Mouse (Mus musculus) midbrain, embryonic 11.5 days (tissue): Measurements from ENCODE around the gene Alkbh1. TPM values are rescaled to one million over a fixed set of nuclear protein-coding genes. Genes with fewer than 3 reads are reported as not detected.

Experiments
- ATAC-seq: fragments of 200-750 bp; cut with Nextera tagmentation; 2 replicates; pipeline ENCODE4 v1.8.0; 2017; ENCODE audit warnings: moderate TSS enrichment, moderate library complexity; ENCODE audit not compliant: low FRiP score
- DNase-seq: peaks from one replicate; pipeline ENCODE4 v3.0.0; 2015; ENCODE audit warnings: low spot score; ENCODE audit errors: missing footprints
- H3K27ac ChIP-seq: fragments of 300-500 bp; sonication (generic); 2 replicates; pipeline ENCODE4 v1.5.1; 2014; ENCODE audit warnings: low read depth, low read length
- H3K27me3 ChIP-seq: fragments of 300-500 bp; sonication (generic); 2 replicates; pipeline ENCODE4 v1.6.1; 2014; ENCODE audit warnings: mild to moderate bottlenecking, low read length, moderate library complexity, mixed read lengths; ENCODE audit not compliant: control insufficient read depth, insufficient read depth
- H3K36me3 ChIP-seq: fragments of 300-500 bp; sonication (generic); 2 replicates; pipeline ENCODE4 v1.6.1; 2014; ENCODE audit warnings: mild to moderate bottlenecking, low read length, moderate library complexity, mixed read lengths; ENCODE audit not compliant: control insufficient read depth, insufficient read depth
- H3K4me1 ChIP-seq: fragments of 300-500 bp; sonication (generic); 2 replicates; pipeline ENCODE4 v1.6.1; 2014; ENCODE audit warnings: low read length; ENCODE audit not compliant: control insufficient read depth, insufficient read depth
- H3K4me2 ChIP-seq: fragments of 300-500 bp; sonication (generic); 2 replicates; pipeline ENCODE4 v1.6.1; 2014; ENCODE audit warnings: mild to moderate bottlenecking, moderate library complexity
- H3K4me3 ChIP-seq: fragments of 300-500 bp; sonication (generic); 2 replicates; pipeline ENCODE4 v1.5.1; 2014; ENCODE audit warnings: low read depth, low read length
- H3K9ac ChIP-seq: fragments of 300-500 bp; sonication (generic); 2 replicates; pipeline ENCODE4 v1.6.1; 2014; ENCODE audit warnings: low read length
- H3K9me3 ChIP-seq: fragments of 300-500 bp; sonication (generic); 2 replicates; pipeline ENCODE4 v1.6.1; 2016; ENCODE audit warnings: low read length; ENCODE audit not compliant: control insufficient read depth
- WGBS: fragments of 180-500 bp; shearing (Covaris S2); extraction: QIAGEN DNeasy Blood & Tissue Kit; methylation state at CpG from one replicate; pipeline ENCODE4 v1.1.7; 2014; 5-methylcytosine and 5-hydroxymethylcytosine counted together
- microRNA-seq: library from miRNA; unstranded; fragments of <30 nt; microRNA quantifications from one replicate; pipeline ENCODE4, GENCODE M21; 2017
- polyA plus RNA-seq: library from polyadenylated mRNA; unstranded; fragments of >200 nt; fragmentation: Nextera tagmentation; extraction: Ambion mirVana; gene quantifications from 2 replicates; pipeline ENCODE4 v1.2.1, GENCODE M21; 2014

Gene Alkbh1
- polyA plus RNA-seq, 1 experiment from 2014 or later: 37.6 TPM

GRCm38 (mm10) chr12:87379496-87379895 lies 64.3 kb downstream of the Alkbh1 start:
- Histone ChIP-seq H3K9ac (no peak overlapping the region), H3K4me3 (no peak overlapping the region), H3K4me1 (no peaks in the 10 kb centered on the region), H3K27ac (no peak overlapping the region), H3K4me2 (no peak overlapping the region), H3K36me3 (no peaks in the 10 kb centered on the region), H3K27me3 (no peaks in the 10 kb centered on the region), H3K9me3 (no peaks in the 10 kb centered on the region)
- 87% methylated on average over 2 of the region's 2 CpGs for WGBS
- ATAC-seq (no peak), DNase-seq (no peak)

Small RNA genes lying within 50 kb of the gene (microRNA-seq; reads per million reads assigned to microRNA genes)
- gene Mir3068: 40.6 reads per million, percentile 43 among the genes with 10 or more reads in this experiment

Other genes with a start within 250 kb of the Alkbh1 start
- 1.2 and 1.4 TPM in 2 replicates for gene Samd15, start 244.3 kb downstream of the Alkbh1 start, polyA plus RNA-seq
- gene Tmed8, start 243.6 kb downstream of the Alkbh1 start, polyA plus RNA-seq: 4.3 TPM in 2 replicates
- gene Noxred1, start 205.3 kb downstream of the Alkbh1 start, polyA plus RNA-seq: 0.87 and 1.5 TPM in 2 replicates
- 59.6 and 64.5 TPM in 2 replicates for gene Vipas39, start 177.8 kb downstream of the Alkbh1 start, polyA plus RNA-seq
- gene Ahsa1, start 177.5 kb downstream of the Alkbh1 start, polyA plus RNA-seq: 215 and 230 TPM in 2 replicates
- gene Ism2, start 144.3 kb downstream of the Alkbh1 start, polyA plus RNA-seq: 0.52 and 0.53 TPM in 2 replicates
- gene Sptlc2, start 55.7 kb downstream of the Alkbh1 start, polyA plus RNA-seq: 56.1 and 61.8 TPM in 2 replicates
- 283 and 306 TPM in 2 replicates for gene Slirp, start 121 bp downstream of the Alkbh1 start, polyA plus RNA-seq
- gene Snw1, start 28.3 kb upstream of the Alkbh1 start, polyA plus RNA-seq: 173 and 176 TPM in 2 replicates
- not detected in 2 replicates for gene Gm5788, start 50.7 kb upstream of the Alkbh1 start, polyA plus RNA-seq
- gene Gm8300, start 70.3 kb upstream of the Alkbh1 start, polyA plus RNA-seq: not detected in 2 replicates
- not detected in 2 replicates for gene Oog1, start 158.7 kb upstream of the Alkbh1 start, polyA plus RNA-seq
- gene Gm4027, start 174.9 kb upstream of the Alkbh1 start, polyA plus RNA-seq: not detected in 2 replicates
- not detected in 2 replicates for gene Gm16381, start 200.6 kb upstream of the Alkbh1 start, polyA plus RNA-seq